Mouse (Mus musculus) megakaryocyte progenitor cell, adult 5-6 weeks (primary cell): ENCODE data around the gene Eif2b3. TPM values are rescaled to one million over a fixed set of nuclear protein-coding genes. Genes with fewer than 3 reads are reported as not detected.

Experiments used
- ATAC-seq: replicated peaks from 2 replicates; pipeline ENCODE4 v1.8.0; 2016; ENCODE audit warnings: mild to moderate bottlenecking, moderate TSS enrichment, inconsistent platforms; ENCODE audit not compliant: poor library complexity
- total RNA-seq, 2 experiments: library from RNA; stranded (forward) in 1 of 2; stranded (reverse) in 1 of 2; fragments of 157-497, 149-512 nt in 1 of 2; fragments of 200-1000 nt in 1 of 2; gene quantifications; 2 replicates each; pipeline versions ENCODE4 v1.2.3 to v1.2.4; 2015 to 2017

Gene Eif2b3
- total RNA-seq, 2 experiments from 2014 or later: 30.9 to 32.9 TPM

- peak; percentile 83 for ATAC-seq
These were observed 71.4 kb downstream of the Eif2b3 start for GRCm38 (mm10) chr4:117090586-117090985.

GRCm38 (mm10) chr4:117094626-117095361 is 75.6 kb downstream of the Eif2b3 start:
- ATAC-seq: no peak

GRCm38 (mm10) chr4:117095551-117096452 is 76.6 kb downstream of the Eif2b3 start, which contains the start of gene Ptch2:
TSS of gene Ptch2 (plus strand) at chr4:117096075.
- ATAC-seq: peak; percentile 51

- no peak for ATAC-seq
These were observed 77.5 kb downstream of the Eif2b3 start for GRCm38 (mm10) chr4:117096666-117097065.

- no peak for ATAC-seq
These were observed 79.0 kb downstream of the Eif2b3 start for GRCm38 (mm10) chr4:117097969-117098763.

GRCm38 (mm10) chr4:117098764-117099036 is 79.5 kb downstream of the Eif2b3 start:
- ATAC-seq: no peak

- no peak for ATAC-seq
These were observed 80.8 kb downstream of the Eif2b3 start for GRCm38 (mm10) chr4:117100036-117100435.

- peak; percentile 69 for ATAC-seq
These were observed 82.0 kb downstream of the Eif2b3 start for GRCm38 (mm10) chr4:117101218-117101617.

- no peak for ATAC-seq
These were observed 85.5 kb downstream of the Eif2b3 start for GRCm38 (mm10) chr4:117104672-117105071.

- no peak for ATAC-seq
These were observed 85.9 kb downstream of the Eif2b3 start for GRCm38 (mm10) chr4:117105127-117105526.

- no peak for ATAC-seq
These were observed 88.8 kb downstream of the Eif2b3 start for GRCm38 (mm10) chr4:117107813-117108523.

GRCm38 (mm10) chr4:117108524-117108849 is 89.3 kb downstream of the Eif2b3 start:
- no peak for ATAC-seq

GRCm38 (mm10) chr4:117109330-117109729 is 90.1 kb downstream of the Eif2b3 start:
- no peak for ATAC-seq

- ATAC-seq: no peak
These were observed 91.0 kb downstream of the Eif2b3 start for GRCm38 (mm10) chr4:117110249-117110648.

GRCm38 (mm10) chr4:117110985-117111384 is 91.8 kb downstream of the Eif2b3 start:
- ATAC-seq: no peak

- no peak for ATAC-seq
These were observed 94.0 kb downstream of the Eif2b3 start for GRCm38 (mm10) chr4:117113237-117113636.

- no peak for ATAC-seq
These were observed 96.4 kb downstream of the Eif2b3 start for GRCm38 (mm10) chr4:117115592-117115991.

GRCm38 (mm10) chr4:117117931-117118330 is 98.7 kb downstream of the Eif2b3 start:
- no peak for ATAC-seq

GRCm38 (mm10) chr4:117119636-117120035 is 100.4 kb downstream of the Eif2b3 start:
- ATAC-seq: no peak

- no peak for ATAC-seq
These were observed 100.8 kb downstream of the Eif2b3 start for GRCm38 (mm10) chr4:117120052-117120444.
